Mouse (Mus musculus) retina, postnatal 7 days (tissue): ENCODE measurements around the gene Gm20388.

Experiments used
- DNase-seq: peaks from one replicate; pipeline ENCODE4 v3.0.0-alpha.2; 2012; ENCODE audit warnings: low read depth, low spot score

The Gm20388 gene

GRCm38 (mm10) chr8:120042542-120043312 lies 132.1 kb downstream of the Gm20388 start:
- DNase-seq: no peak

GRCm38 (mm10) chr8:120044907-120045306 lies 134.3 kb downstream of the Gm20388 start:
- DNase-seq: no peak

DNA sequence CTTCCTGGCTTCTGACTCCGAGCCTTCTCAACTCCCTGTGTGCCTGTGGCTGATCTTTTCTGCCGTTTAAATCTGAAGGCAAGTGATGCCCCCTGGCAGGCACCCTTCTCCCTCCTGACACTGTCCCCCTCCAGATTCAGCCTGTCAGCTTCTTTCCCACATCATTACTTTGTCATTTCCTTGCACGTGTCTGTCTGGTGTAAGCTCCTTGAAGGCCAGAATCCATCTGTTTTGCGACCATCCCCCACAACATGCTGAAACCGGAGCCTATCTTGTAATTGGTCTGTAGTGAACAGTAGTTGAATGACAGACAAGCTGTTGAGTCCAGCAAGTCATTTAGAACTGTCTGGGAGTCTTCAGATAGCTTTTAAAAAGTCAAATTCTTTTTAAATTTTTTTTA lies 134.8 kb downstream of the Gm20388 start:
- no peak for DNase-seq

- DNase-seq: no peak
Observed at GRCm38 (mm10) chr8:120046258-120047020, 135.8 kb downstream of the Gm20388 start.

DNA sequence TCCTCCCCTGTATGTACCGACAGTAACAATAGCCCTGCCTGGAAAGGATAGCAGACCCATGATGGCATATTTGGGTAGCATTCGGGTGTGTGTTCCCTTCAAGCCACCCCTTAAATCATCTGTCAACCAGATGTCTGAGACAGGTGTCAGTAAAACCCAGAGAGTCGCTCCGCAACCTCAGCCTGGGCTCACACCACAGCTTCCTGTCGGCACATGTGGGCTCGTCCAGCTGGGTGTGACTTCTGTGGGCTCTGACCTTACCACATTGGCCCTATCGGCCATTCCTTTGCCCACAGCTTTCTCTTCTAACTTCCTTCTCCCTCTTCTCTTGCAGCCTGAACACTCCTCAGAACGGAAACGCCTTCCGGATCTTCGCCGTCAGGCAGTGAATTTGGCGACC lies 139.3 kb downstream of the Gm20388 start:
- DNase-seq: no peak

- DNase-seq: no peak
Observed at GRCm38 (mm10) chr8:120050376-120050775, 139.7 kb downstream of the Gm20388 start.

GRCm38 (mm10) chr8:120051006-120051405 lies 140.4 kb downstream of the Gm20388 start:
- DNase-seq: no peak

DNA sequence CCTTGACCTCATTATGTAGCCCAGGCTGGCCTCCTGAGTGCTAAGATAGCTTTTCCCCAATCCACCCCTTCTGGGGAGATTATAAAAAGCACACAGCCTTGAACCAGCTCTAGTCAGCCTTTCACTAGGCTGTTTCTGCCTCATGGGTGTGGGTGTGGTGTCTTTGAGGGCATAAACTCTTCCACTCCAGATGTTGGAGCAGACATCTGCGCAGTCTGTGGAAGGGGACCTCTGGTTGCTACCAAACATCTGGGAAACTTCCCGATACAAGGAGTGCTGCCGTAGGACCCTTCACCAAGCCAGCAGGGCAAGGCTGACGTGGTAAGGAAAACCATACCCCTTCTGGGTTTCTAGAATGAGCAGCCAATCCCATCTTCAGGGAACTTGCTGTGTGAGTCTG lies 141.3 kb downstream of the Gm20388 start:
- no peak for DNase-seq

- DNase-seq: no peak
Observed at GRCm38 (mm10) chr8:120052318-120052717, 141.7 kb downstream of the Gm20388 start.

DNA sequence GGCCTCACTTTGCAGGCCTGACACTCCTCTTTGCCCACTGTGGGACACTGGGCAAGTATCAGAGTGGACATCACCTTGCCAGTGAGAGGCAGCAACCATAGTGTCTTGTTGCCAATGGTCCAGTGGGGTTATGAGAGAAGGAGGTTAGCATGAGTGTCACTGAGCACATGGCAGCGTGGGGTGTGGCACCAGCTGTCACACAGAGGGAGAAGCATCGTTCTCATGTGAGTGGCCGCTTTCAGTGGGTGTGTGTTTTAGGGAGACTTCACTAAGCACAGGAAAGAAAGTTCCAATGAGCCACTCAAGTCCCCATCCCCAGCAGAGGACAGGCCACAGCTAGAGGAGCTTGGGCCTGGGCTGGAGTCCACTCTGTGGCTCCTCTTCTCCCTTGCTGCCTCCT lies 144.2 kb downstream of the Gm20388 start:
- no peak for DNase-seq

GRCm38 (mm10) chr8:120057078-120057477 lies 146.4 kb downstream of the Gm20388 start:
- no peak for DNase-seq

DNA sequence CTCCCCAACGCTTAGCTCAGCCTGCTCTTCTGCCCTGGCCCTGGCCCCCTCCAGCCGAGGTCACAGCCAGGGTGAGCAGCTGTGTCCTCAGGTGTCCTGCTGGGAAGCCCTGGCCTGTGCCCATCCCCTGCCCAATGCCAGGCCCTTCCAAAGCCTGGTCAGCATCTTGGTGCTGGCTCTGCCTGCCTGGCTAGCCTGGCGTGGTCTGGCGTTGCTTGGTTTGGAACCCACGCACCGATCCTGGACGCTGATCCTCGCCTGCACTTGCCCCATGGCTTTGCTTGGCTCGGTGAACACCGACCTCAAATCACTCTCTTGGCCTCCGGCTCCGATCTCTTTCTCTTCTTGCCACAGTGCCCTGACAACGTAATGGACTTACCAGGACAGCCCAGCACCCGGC lies 152.1 kb downstream of the Gm20388 start:
- no peak for DNase-seq

DNA sequence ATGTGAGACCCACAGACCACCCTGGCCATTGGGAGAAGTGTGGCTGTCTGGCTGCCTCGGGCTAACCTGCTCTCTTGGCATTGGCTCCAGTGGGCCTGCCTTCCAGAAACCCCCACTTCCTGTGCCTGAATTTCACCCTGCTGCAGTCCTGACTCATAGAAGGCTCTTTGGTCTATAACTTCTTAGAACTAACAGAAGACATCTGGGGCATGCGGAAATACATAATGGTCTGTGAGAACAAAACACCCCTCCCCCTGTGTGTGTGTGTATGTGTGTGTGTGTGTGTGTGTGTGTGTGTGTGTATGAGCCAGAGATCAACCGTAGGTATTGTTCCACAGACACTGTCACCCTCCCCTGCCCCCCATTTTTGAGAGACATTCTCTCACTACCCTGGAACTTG lies 152.7 kb downstream of the Gm20388 start:
- no peak for DNase-seq

- no peak for DNase-seq
Observed at GRCm38 (mm10) chr8:120065611-120066010, 155.0 kb downstream of the Gm20388 start.

DNA sequence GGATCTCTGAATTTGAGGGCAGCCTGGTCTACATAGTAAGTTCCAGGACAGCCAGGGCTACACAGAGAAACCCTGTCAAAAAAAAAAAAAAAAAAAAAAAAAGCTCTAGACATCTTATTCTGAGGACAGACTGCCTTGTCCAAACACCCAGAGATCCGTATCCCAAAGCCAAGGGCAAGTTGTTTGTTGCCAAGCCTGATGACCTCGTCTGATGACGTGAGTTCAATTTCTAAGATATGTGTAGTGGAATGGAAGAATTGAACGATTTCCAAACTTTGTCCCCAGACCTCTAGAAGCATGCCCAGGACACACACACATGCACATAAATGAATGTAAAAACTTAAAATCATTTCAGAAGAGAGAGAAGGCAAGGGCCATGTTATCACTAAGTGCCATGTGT lies 155.6 kb downstream of the Gm20388 start:
- DNase-seq: no peak

GRCm38 (mm10) chr8:120067936-120068668 lies 157.5 kb downstream of the Gm20388 start:
- no peak for DNase-seq

DNA sequence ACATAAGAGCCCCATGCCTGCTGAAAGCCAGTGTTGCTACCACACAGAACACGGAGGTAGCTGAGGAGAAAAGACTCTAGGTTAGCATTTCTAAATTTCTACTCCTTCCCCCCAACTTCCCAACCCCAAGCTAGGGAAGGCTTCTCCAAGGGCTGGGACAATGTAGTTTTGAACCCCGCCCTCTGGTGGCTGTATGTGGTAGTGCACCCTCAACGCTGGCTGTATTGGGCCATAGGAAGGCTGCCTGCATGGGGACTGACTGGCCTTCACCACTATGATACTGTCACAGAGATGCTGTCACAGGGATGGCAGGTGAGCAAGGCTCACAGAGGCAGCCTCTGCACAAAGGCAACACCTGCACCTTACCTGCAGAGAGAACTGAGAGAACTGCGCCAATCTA lies 161.0 kb downstream of the Gm20388 start:
- peak; percentile 68 for DNase-seq

DNA sequence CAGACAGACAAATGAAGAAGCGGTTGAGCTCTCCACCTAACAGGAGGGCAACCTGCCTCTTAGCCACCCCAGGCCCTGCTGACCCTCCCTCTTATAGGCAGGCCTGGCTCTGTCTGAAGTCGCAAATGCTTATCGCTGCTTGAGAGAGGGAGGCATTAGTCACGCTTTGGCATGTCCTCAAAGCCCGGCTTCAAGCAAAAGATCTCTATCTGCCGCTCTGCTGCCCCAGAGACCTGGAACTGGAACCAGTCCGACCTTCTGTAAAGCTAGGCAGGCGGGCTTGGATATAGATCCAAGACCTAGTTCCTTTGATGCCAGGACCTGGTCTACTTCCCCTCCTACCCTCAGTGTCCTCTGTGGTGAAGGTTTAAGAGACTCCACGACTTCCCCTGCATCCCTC lies 161.6 kb downstream of the Gm20388 start:
- DNase-seq: no peak

DNA sequence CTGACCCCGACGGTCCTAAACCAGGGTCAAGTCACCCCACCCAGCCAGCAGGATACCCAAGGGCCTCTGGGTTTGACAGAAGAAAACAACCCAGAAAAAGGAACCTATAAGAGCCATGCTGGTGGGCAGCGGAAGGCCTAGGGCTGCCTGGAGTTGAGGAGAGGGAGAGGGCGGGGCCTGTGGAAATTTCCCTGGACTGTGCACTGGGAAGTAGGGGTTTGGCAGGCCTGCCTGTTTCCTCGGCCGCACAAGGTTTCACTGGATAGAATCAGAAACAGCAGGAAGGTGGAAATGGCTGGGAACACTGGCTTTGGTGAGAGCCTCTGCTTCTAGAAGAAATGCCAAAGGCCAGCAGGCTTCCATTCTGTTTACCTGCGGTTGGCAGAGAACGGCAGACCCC lies 162.2 kb downstream of the Gm20388 start:
- no peak for DNase-seq

GRCm38 (mm10) chr8:120074516-120074915 lies 163.9 kb downstream of the Gm20388 start:
- no peak for DNase-seq

- DNase-seq: no peak
Observed at GRCm38 (mm10) chr8:120075347-120075746, 164.7 kb downstream of the Gm20388 start.

DNA sequence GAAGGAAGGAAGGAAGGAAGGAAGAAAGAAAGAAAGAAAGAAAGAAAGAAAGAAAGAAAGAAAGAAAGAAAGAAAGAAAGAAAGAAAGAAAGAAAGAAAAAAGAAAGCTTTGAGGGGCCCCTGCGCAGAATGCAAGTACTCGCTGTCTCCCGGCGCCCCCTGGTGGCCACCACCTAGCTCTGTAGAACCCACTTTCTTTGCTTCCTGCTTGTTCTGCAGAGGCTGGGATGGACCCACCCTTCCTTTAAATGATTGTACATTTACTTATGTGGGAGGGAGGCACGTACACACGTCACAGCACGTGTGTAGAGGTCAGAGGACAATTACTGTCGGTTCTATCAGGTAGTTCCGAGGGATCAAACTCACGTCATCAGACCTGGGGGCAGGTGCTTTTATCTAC lies 167.4 kb downstream of the Gm20388 start:
- peak; percentile 49 for DNase-seq
